Mouse (Mus musculus) adrenal gland, postnatal 25 days (tissue): ENCODE measurements around the gene Faap20. TPM values are rescaled to one million over a fixed set of nuclear protein-coding genes. Genes with fewer than 3 reads are reported as not detected.
A peak's percentile ranks its signal among the peaks of the same experiment; 100 is the strongest.

Source experiments
- DNase-seq: peaks from one replicate; pipeline ENCODE4 v3.0.0; 2021; ENCODE audit warnings: mixed read lengths
- long read RNA-seq: library from polyadenylated mRNA; stranded (forward); transcript quantifications from one replicate; pipeline ENCODE4 v2.0.0, GENCODE M21; 2021
- total RNA-seq: library from RNA; stranded (reverse); gene quantifications from 2 replicates; pipeline ENCODE4 v1.2.3, GENCODE M21; 2021

Faap20 gene
- total RNA-seq: 45.9 and 55.2 TPM in 2 replicates
- long read RNA-seq, transcript Faap20-210 (4 exons, 1,076 nt): major isoform, 30 of 58 reads
- long read RNA-seq, transcript Faap20-201 (3 exons, 1,479 nt): minor isoform, 18 of 58 reads
- long read RNA-seq, partial matches to known transcripts: 1 of 58 reads
- long read RNA-seq, other reads (novel, unspliced or antisense): 7 of 58 reads

- peak; percentile 88 for DNase-seq
Observed at GRCm38 (mm10) chr4:155249648-155250351, at the start of gene Faap20. TSS of gene Faap20 (plus strand) at chr4:155249802.

- DNase-seq: no peak
Observed at GRCm38 (mm10) chr4:155200861-155201390, 48.7 kb upstream of the Faap20 start.

- no peak for DNase-seq
Observed at GRCm38 (mm10) chr4:155201764-155202163, 47.8 kb upstream of the Faap20 start.

GRCm38 (mm10) chr4:155205919-155206318, 43.7 kb upstream of the Faap20 start:
- DNase-seq: peak; percentile 43

- DNase-seq: no peak
Observed at GRCm38 (mm10) chr4:155206498-155206897, 43.1 kb upstream of the Faap20 start.

- no peak for DNase-seq
Observed at GRCm38 (mm10) chr4:155207841-155208240, 41.8 kb upstream of the Faap20 start.

- DNase-seq: no peak
Observed at GRCm38 (mm10) chr4:155208613-155209012, 41.0 kb upstream of the Faap20 start.

GRCm38 (mm10) chr4:155209079-155209478, 40.5 kb upstream of the Faap20 start:
- DNase-seq: no peak

GRCm38 (mm10) chr4:155209494-155209893, 40.1 kb upstream of the Faap20 start:
- no peak for DNase-seq

GRCm38 (mm10) chr4:155213052-155213751, 36.4 kb upstream of the Faap20 start:
- no peak for DNase-seq

- DNase-seq: no peak
Observed at GRCm38 (mm10) chr4:155213752-155214054, 35.9 kb upstream of the Faap20 start.

- DNase-seq: no peak
Observed at GRCm38 (mm10) chr4:155214188-155214587, 35.4 kb upstream of the Faap20 start.

GRCm38 (mm10) chr4:155214793-155215192, 34.8 kb upstream of the Faap20 start:
- DNase-seq: no peak

- no peak for DNase-seq
Observed at GRCm38 (mm10) chr4:155215203-155215602, 34.4 kb upstream of the Faap20 start.

- DNase-seq: no peak
Observed at GRCm38 (mm10) chr4:155215773-155216630, 33.6 kb upstream of the Faap20 start.

GRCm38 (mm10) chr4:155217241-155218103, 32.1 kb upstream of the Faap20 start:
- peak; percentile 46 for DNase-seq

- DNase-seq: no peak
Observed at GRCm38 (mm10) chr4:155218104-155218732, 31.4 kb upstream of the Faap20 start.

- DNase-seq: no peak
Observed at GRCm38 (mm10) chr4:155219271-155220212, 30.1 kb upstream of the Faap20 start.
